Mouse (Mus musculus) CD4-positive helper T cell, adult 2 months (primary cell): ENCODE results near the gene Dpm3.

Experiments used
- DNase-seq: peaks from one replicate; pipeline ENCODE4 v3.0.0-alpha.2; 2012; ENCODE audit warnings: low read depth, missing footprints, low spot score

Dpm3 gene

DNA sequence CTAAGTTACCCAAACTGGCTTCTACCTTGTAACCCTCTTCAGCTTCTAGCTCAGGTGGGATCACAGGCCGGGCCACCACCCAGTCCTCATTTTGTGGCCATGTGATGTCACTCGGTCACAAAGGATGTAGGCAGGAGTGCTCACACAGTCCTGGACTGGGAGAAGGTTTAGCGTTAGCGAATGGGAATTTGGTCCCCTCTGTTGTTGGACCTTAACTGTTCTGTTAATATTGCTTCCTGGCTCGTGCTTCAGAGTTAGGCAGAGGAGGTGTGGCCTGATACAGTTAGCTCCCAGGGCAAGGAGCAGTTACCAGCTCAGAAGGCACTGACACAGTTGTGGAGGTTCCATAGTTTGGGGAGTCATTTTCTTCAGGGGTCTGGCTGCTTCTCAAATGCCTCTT is 35.0 kb downstream of the Dpm3 start:
- DNase-seq = no peak

DNA sequence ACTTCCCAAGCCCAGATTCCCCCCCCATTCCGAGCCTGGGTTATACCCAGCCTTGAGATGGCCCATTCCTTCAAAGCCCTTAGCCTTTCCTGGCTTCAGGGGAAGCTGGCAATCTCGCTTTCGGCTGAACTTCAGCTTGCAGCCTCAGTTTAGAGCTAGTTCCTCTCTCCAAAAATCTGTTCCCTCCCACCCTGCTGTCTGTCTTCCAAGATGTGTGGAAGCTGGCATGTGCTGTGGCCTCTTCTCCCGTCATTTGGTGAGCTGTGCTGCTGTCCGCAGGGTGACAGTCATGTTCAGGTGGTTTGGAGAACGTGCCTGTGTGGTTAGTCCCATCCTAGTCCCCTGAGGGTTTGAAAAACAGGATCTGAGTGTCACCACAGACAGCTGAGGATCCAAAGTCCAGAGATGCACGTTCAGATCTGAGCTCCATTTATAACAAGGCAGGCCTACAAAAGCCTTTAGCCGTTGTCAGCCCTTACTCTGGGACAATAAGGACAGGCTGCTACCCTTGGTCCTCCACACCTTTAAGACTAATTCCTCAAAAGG is 36.6 kb downstream of the Dpm3 start:
- no peak for DNase-seq

DNA sequence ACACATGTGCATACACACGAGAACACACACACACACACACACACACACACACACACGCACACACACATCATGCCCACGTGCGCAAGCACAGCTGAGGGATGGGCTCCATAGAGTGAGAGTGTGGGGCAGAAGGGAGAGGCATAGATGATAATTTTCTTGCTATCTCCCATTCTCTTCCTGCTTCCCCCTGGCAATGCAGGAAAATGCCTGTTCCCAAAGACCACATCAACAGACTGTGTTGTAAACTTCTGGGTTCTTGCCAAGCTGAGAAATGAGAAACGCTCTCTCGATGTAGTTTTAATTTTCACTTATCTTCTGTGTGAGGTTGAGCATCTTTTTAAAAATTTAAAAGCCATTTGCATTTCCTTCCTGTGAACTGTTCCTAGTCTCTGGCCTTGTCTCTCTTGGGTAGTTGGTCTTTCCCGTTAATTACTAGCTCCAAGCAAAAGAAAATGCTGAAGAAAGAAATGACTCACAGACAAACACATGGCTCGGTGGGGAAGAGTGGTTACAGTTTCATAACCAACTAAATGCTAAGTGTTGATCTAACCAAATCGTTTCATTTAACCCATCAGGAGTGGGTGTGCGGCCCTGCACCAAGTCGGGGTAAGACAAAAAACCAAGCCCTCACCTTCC is 37.7 kb downstream of the Dpm3 start:
- DNase-seq = no peak

DNA sequence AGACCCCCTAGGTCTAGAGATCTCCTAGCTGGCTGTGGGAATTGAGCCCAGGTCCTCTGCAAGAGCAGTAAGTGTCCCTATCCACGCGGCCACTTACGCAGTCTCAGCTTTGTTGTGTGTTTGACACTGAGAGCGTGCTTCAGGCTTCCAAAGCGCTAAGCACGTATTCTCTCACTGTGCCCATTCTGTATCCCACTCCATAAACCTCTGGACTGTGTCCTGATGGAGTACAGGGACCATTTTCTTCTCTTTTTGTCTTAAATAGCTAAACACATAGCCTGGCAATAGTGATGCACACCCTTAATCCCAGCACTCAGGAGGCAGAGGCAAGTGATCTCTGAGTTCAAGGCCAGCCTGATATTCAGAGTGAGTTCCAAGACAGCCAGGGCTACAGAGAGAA is 39.8 kb downstream of the Dpm3 start:
- no peak for DNase-seq

DNA sequence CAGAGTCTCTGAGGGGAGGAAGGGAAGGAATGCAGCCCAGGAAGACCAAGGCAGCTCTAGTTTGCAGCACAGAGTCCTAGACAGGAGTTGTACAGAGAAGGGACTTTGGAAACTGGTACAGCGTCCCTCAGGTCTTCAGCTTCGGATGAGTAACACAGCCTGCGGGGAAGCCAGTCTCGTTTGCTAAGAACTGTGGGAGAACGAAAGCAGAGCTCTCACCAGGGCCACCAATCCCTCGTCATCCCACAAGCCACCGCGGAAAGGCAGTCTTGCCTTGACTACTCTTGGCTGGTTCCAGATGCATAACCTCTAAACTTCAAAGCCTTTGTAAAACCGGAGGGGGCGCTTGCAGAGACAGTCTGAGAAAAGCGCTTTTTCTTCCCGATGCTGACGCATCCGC is 40.3 kb downstream of the Dpm3 start:
- DNase-seq = peak; percentile 63

DNA sequence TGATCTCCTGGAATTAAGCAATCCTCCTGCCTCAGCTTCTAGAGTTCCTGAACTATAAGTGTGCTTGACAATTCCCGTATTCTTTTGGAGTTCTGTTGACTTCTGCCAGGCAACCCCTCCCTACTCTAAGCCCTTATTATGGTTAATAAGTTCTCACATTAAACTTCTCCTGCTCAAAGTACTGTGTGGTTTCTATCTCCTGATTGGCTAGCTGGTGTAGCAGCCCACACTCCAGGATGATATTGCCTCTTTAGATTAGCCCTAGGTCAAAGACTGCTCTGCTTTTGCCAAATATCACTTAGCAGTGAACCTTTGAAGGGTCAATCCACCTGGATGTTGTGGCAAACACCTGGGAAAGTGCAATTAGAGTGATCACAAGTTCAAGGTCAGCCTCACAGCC is 40.9 kb downstream of the Dpm3 start:
- no peak for DNase-seq

DNA sequence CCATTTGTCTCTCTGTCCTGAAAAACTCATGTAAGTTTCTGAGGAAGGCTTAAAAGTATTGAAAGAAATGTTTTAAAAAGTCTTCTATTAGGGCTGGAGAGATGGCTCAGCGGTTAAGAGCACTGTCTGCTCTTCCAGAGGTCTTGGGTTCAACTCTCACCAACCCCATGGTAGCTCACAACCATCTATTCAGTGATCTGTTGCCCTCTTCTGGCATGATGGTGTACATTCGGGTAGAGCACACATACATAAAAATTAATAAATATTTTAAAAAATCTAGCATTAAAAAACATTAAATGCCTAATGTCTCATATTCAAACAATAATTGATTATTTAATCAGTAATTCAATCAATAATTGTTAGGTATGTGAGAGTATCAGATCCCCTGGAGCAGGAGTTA is 41.4 kb downstream of the Dpm3 start:
- DNase-seq = no peak

DNA sequence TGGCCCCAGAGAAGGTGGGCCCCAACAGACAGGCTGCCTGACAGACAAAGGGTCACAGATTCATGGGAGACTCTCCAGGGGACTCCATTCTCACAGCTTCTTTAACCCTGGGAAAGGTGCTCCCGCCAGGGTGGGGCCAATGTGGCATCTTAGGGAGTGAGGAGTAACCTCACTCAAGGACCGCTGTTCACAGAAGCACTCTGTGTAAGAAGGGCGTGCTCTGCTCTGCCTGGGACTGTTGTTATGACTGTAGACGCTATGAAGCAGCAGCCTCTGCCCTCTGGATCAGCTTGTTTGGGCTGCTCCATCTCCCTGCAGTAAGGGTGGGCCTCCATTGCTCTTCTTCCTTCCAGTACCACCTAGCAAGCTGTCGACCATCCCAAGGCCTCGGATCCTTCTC is 45.3 kb downstream of the Dpm3 start:
- DNase-seq = no peak

DNA sequence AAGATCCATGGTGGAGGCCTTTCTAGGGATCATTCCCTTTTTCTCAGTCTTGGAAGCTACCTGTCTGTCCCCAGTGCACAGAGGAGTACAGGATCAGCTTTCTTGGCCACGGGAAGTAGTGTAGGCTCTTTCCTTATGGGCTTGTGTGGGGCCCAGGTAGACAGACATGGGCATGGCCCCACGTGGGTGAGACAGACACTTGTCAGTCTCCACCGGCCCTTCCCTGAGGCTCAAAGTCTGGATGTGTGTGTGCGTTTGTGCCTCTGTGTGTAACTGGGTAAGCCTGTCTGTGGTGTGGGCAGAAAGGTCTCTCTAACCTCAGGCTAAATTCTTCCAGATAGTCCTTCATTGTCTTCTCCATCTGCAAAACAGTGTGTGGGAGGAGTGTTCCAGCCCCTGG is 45.9 kb downstream of the Dpm3 start:
- DNase-seq = no peak

DNA sequence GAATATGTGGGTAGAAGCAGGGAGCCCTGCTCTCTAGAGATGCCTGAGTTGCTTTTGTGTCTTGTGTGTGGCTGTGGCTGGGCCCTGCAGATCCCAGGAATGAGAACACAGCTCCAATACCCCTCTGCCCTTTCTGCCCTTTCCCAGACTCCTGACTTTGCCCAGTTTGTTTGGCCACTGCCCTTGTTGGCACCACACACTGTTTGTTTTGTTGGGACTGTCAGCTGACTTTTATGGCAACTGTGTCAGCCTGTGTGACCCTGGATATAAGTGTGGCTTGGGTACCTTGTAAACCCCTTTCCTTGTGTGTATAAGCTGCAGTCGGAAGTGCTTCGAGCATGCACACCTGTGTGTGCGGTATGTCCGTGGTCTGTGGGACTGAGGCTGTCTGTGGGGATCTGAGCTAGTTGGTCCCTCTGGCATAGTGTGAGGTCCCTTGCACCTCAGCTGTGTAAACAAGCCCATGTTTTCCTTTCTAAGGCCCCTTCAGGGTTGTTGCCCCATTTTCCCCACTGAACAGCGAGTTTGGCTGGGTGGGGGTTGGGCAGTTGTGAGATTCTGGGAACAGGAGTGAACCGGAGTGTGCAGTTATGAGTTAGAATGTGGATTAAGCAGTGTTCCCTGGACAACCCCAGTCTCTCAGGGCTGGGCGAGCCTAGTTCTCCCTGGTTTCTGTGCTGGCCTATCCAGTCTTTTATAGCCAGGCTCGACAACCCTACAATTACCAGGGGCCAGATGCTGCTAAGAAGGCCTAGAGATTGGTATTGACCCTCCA is 46.6 kb downstream of the Dpm3 start:
- DNase-seq = no peak

DNA sequence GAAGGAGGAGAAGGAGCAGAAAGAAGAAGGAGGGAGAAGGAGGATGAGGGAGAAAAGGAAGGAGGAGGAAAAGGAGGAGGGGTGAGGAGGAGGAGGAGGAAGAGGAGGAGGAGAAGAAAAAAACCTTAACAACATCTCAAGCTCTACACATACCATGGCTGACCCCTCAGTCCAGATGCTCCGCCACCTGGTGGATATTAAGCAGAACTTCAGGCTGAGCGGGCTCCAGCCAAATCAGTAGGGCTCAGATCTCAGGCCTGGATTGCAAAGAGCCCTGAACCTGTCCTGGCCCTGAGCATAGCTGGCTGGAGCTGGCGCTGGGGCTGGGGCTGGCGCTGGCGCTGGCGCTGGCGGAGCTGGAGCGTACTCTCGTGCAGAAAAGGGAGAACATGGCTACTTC is 48.9 kb downstream of the Dpm3 start:
- DNase-seq = peak; percentile 59

DNA sequence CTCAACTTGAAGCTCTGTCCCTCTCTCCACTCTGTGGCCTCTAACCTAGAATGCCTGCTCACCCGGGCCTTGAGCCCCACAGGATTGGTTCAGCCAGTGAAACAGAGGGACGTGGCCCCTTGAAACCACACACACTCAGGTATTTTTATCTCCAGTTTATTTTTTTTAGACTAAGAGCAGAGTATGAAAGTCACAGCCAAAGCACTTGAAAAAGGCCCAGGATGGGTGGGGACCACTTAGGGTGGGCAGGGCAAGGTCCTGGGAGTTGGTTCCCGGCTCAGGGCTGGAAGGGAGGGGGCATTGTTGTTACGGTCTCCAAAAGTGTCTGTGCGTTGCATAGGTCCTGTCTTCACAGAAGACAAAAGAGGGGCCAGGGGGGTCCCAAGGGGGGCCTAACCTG is 55.2 kb downstream of the Dpm3 start:
- DNase-seq = no peak

DNA sequence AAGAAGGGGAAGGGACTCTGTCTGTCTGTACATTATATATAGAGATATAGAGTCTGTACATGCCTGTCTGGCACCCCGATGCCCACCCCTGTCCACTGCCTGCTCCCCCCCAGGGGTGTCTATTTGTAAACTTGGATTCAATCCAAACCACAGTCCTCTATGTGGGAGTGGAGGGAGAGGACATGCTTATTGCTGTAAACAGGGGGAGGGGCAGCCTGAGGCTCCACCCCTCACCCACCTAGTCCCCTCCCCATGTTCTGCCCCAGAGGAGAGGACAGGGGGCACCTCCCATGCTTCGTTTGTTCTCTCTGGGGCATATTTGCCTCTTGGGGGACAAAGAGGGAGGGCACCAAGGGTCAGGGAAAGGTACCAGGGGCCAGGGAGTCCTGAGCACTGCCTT is 55.6 kb downstream of the Dpm3 start:
- no peak for DNase-seq

DNA sequence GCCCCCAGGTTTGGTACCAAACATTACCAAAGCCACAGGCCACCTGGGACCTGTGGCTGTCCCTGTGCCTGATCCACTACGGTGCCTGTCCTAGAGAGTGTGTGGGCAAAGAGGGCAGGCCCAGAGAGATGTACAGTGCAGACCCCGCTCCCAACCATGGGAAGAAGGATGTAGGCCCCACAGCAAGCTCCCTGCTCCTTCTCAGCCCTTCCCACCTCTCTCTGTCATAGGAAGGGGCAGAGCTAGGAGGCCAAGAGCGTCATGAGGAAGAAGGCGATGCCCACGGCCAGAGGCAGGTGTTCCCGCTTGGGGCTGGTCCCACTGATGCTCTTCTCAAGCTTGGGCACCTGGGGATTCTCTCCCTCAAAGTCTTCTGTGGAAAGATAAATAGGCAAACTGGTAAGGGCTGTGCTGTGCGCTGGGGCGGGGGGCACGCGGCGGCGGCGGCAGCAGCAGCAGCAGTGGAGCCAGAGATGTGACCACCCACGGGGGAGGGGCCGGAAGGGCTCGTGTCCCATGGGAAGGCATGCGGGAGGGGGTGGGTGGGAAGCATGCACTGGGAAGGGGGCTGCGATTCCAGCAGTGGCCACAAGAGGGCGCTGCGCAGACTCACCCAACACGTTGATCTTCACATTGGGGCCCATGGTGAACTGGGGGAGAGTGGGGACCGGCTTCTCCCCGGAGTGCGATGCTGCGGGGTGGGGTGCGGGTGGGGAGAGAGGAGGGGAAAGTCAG is 56.2 kb downstream of the Dpm3 start:
- DNase-seq = peak; percentile 63

DNA sequence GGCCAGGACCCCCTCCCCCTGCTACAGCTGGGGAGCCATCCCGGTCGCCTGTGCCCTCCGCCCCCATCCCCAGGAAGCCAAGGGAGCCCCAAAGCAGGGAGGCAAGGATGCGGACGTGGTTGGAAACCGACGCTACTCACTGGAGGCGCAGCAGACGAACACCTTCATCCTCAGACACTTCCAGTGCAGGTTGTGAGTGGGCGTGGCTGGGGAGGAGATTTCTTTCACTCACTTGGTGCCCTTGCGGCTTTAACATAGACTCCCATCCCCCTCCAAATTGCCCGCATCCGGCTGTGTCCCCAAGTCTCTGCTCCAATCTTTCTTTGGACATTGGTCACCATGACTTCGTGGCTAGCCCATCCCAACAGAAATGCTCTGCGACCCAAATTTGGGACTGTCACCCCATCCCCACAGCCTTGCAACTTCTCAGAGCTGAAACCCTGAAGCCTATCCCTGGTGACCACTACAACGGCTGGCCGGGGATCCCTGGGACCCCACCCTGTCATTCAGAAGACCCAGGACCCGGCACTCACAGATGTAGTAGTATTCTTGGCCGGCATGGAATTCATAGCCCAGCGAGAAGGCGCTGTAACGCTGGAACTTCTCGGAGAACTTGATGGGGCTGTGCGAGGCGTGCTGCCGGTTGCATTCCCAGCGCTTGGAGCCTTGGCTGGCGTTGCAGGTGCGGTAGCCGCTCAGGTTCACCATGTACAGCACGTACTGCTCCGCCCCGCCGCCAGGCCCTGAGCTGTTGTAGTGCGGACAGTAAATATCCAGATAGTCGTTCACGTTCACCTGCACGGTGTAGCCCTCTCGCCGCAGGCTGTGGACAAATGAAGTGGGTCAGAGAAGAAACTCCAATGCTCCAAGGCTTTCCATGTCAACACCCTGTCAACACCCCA is 57.0 kb downstream of the Dpm3 start:
- DNase-seq = peak; percentile 57
